Mouse (Mus musculus) MEL (cell line): ENCODE results near the gene Ror2. TPM values are rescaled to one million over a fixed set of nuclear protein-coding genes. Genes with fewer than 3 reads are reported as not detected.

Experiments used
- DNase-seq: peaks from one replicate; pipeline ENCODE4 v3.0.0; 2011; ENCODE audit warnings: low read depth, low spot score
- H3K27ac ChIP-seq: 2 replicates; pipeline ENCODE4 v1.5.1; 2012; ENCODE audit warnings: low read depth, mild to moderate bottlenecking, control low read depth, low read length, moderate library complexity; ENCODE audit not compliant: control insufficient read depth
- H3K27me3 ChIP-seq, 2 experiments: fragments of 150-350 bp in 1 of 2; sonication (generic) in 1 of 2; 2 replicates each; pipeline ENCODE4 v1.6.1; 2012; ENCODE audit warnings: low read length in 2 of 2, mild to moderate bottlenecking in 2 of 2, improper control_type of control experiment in 1 of 2, moderate library complexity in 1 of 2; ENCODE audit not compliant: insufficient read depth in 2 of 2, control insufficient read depth in 1 of 2
- H3K36me3 ChIP-seq, 2 experiments: 2 replicates each; pipeline ENCODE4 v1.6.1; 2012 to 2014; ENCODE audit warnings: low read length in 2 of 2, improper control_type of control experiment in 1 of 2, inconsistent platforms in 1 of 2, mild to moderate bottlenecking in 1 of 2; ENCODE audit not compliant: insufficient read depth in 2 of 2, control insufficient read depth in 1 of 2
- H3K4me1 ChIP-seq, 2 experiments: fragments of 150-350 bp in 1 of 2; sonication (generic) in 1 of 2; 2 replicates each; pipeline ENCODE4 v1.6.1; 2012; ENCODE audit warnings: low read length in 2 of 2, improper control_type of control experiment in 1 of 2, mild to moderate bottlenecking in 1 of 2; ENCODE audit not compliant: insufficient read depth in 2 of 2, control insufficient read depth in 1 of 2
- H3K4me3 ChIP-seq, 2 experiments: fragments of 150-350 bp in 1 of 2; sonication (generic) in 1 of 2; 2 replicates each; pipeline ENCODE4 v1.5.1; 2012; ENCODE audit warnings: low read depth in 2 of 2, low read length in 2 of 2, mild to moderate bottlenecking in 2 of 2, moderate library complexity in 2 of 2, control low read depth in 1 of 2, improper control_type of control experiment in 1 of 2; ENCODE audit not compliant: control insufficient read depth in 1 of 2, insufficient read depth in 1 of 2
- H3K79me2 ChIP-seq: 2 replicates; pipeline ENCODE4 v1.6.1; 2012; ENCODE audit warnings: mild to moderate bottlenecking, low read length, moderate library complexity; ENCODE audit not compliant: control insufficient read depth, poor library complexity, insufficient read depth
- H3K9ac ChIP-seq: 2 replicates; pipeline ENCODE4 v1.6.1; 2012; ENCODE audit warnings: low read depth, mild to moderate bottlenecking, control low read depth, low read length, moderate library complexity; ENCODE audit not compliant: control insufficient read depth, poor library complexity, severe bottlenecking
- H3K9me3 ChIP-seq: fragments of 150-350 bp; sonication (generic); replicated peaks from 2 replicates; pipeline ENCODE4 v1.6.1; 2012; ENCODE audit warnings: mild to moderate bottlenecking, low read length, improper control_type of control experiment, moderate library complexity; ENCODE audit not compliant: insufficient read depth
- BHLHE40 ChIP-seq: IDR thresholded peaks from 2 replicates; pipeline ENCODE4 v1.6.1; 2012; ENCODE audit warnings: low read depth, mild to moderate bottlenecking, inconsistent platforms, low read length, improper control_type of control experiment, borderline replicate concordance
- CHD2 ChIP-seq: IDR thresholded peaks from 2 replicates; pipeline ENCODE4 v1.6.1; 2011; ENCODE audit warnings: low read length, improper control_type of control experiment
- CTCF ChIP-seq, 3 experiments: IDR thresholded peaks in 2 of 3; conservative IDR thresholded peaks in 1 of 3; 2 replicates each; pipeline ENCODE4 v1.5.1; 2011 to 2012; ENCODE audit warnings: low read length in 3 of 3, low read depth in 2 of 3, mild to moderate bottlenecking in 2 of 3, improper control_type of control experiment in 1 of 3, inconsistent platforms in 1 of 3, mixed read lengths in 1 of 3, moderate library complexity in 1 of 3; ENCODE audit not compliant: control insufficient read depth in 1 of 3, insufficient read depth in 1 of 3, poor library complexity in 1 of 3, severe bottlenecking in 1 of 3
- ELF1 ChIP-seq: IDR thresholded peaks from 2 replicates; pipeline ENCODE4 v1.6.1; 2014; ENCODE audit warnings: low read depth, mild to moderate bottlenecking, inconsistent platforms, low read length, improper control_type of control experiment, moderate library complexity
- EP300 ChIP-seq, 2 experiments: IDR thresholded peaks; 2 replicates each; pipeline ENCODE4 v1.6.1; 2011; ENCODE audit warnings: improper control_type of control experiment in 2 of 2, low read length in 2 of 2, low read depth in 1 of 2, mild to moderate bottlenecking in 1 of 2
- GABPA ChIP-seq: IDR thresholded peaks from 2 replicates; pipeline ENCODE4 v1.6.1; 2012; ENCODE audit warnings: low read depth, mild to moderate bottlenecking, inconsistent platforms, low read length, improper control_type of control experiment, moderate library complexity
- MAFK ChIP-seq: IDR thresholded peaks from 2 replicates; pipeline ENCODE4 v1.6.1; 2011; ENCODE audit warnings: low read depth, mild to moderate bottlenecking, low read length, improper control_type of control experiment, borderline replicate concordance
- MAX ChIP-seq: IDR thresholded peaks from 2 replicates; pipeline ENCODE4 v1.6.1; 2011; ENCODE audit warnings: low read length, improper control_type of control experiment
- MAZ ChIP-seq: IDR thresholded peaks from 2 replicates; pipeline ENCODE4 v1.6.1; 2012; ENCODE audit warnings: low read depth, mild to moderate bottlenecking, inconsistent platforms, low read length, improper control_type of control experiment
- MEF2A ChIP-seq: IDR thresholded peaks from 2 replicates; pipeline ENCODE4 v1.6.1; 2014; ENCODE audit warnings: low read depth, mild to moderate bottlenecking, inconsistent platforms, low read length, improper control_type of control experiment; ENCODE audit not compliant: poor library complexity, insufficient replicate concordance, severe bottlenecking; ENCODE audit errors: extremely low read depth
- MYB ChIP-seq: IDR thresholded peaks from 2 replicates; pipeline ENCODE4 v1.6.1; 2011; ENCODE audit warnings: mild to moderate bottlenecking, low read depth, low read length, improper control_type of control experiment
- NRF1 ChIP-seq: IDR thresholded peaks from 2 replicates; pipeline ENCODE4 v1.6.1; 2014; ENCODE audit warnings: low read depth, mild to moderate bottlenecking, inconsistent platforms, low read length, improper control_type of control experiment, moderate library complexity; ENCODE audit not compliant: poor library complexity, insufficient read depth, severe bottlenecking
- POLR2AphosphoS2 ChIP-seq: IDR thresholded peaks from 2 replicates; pipeline ENCODE4 v1.6.1; 2011; ENCODE audit warnings: low read length, improper control_type of control experiment
- SIN3A ChIP-seq: IDR thresholded peaks from 2 replicates; pipeline ENCODE4 v1.6.1; 2012; ENCODE audit warnings: low read length, improper control_type of control experiment, inconsistent platforms
- TAL1 ChIP-seq: IDR thresholded peaks from 2 replicates; pipeline ENCODE4 v1.6.1; 2012; ENCODE audit warnings: mild to moderate bottlenecking, inconsistent platforms, low read length, moderate library complexity, mixed read lengths
- TBP ChIP-seq: IDR thresholded peaks from 2 replicates; pipeline ENCODE4 v1.8.0; 2011; ENCODE audit warnings: low read depth, low read length, improper control_type of control experiment
- UBTF ChIP-seq: IDR thresholded peaks from 2 replicates; pipeline ENCODE4 v1.6.1; 2012; ENCODE audit warnings: low read depth, mild to moderate bottlenecking, inconsistent platforms, low read length, improper control_type of control experiment, moderate library complexity, borderline replicate concordance; ENCODE audit not compliant: insufficient read depth
- ZNF384 ChIP-seq: IDR thresholded peaks from 2 replicates; pipeline ENCODE4 v1.6.1; 2012; ENCODE audit warnings: low read depth, mild to moderate bottlenecking, inconsistent platforms, low read length, improper control_type of control experiment
- polyA plus RNA-seq, 2 experiments: library from polyadenylated mRNA; stranded (reverse) in 1 of 2; unstranded in 1 of 2; fragments of >175 nt in 1 of 2; fragments of >200 nt in 1 of 2; gene quantifications; 2 replicates each; pipeline versions ENCODE4 v1.2.1 to v1.2.4; 2012; ENCODE audit warnings: low replicate concordance in 2 of 2, low read depth in 1 of 2; ENCODE audit not compliant: insufficient read length in 2 of 2, insufficient read depth in 1 of 2, missing spikeins in 1 of 2
- total RNA-seq: library from RNA; depleted of rRNA; stranded (reverse); fragments of 300-350 nt; gene quantifications from 2 replicates; pipeline ENCODE4 v1.2.3, GENCODE M21; 2012

Ror2 gene
- total and polyA plus RNA-seq, 3 experiments = not detected

- TF ChIP-seq MYB (no peak), CTCF (IDR thresholded peaks at IDR 0.05 in 2 of 3, conservative IDR thresholded peaks at IDR 0.05 in 1 of 3; ENCODE audit: control insufficient read depth in 1 of 3, insufficient read depth in 1 of 3, low read depth in 2 of 3, low read length in 3 of 3, poor library complexity in 1 of 3, severe bottlenecking in 1 of 3) (no peak), POLR2AphosphoS2 (no peak), CHD2 (no peak), TAL1 (no peak), UBTF (no peak), EP300 (IDR thresholded peaks at IDR 0.05; ENCODE audit: low read depth in 1 of 2, low read length in 2 of 2) (no peak), ZNF384 (no peak), MAZ (no peak), SIN3A (no peak), NRF1 (no peak), MAX (no peak), MEF2A (no peak), TBP (no peak)
- Histone ChIP-seq H3K27ac (no peak overlapping the region), H3K79me2 (no peaks in the 10 kb centered on the region), H3K9ac (no peak overlapping the region), H3K36me3 (no peaks in the 10 kb centered on the region), H3K27me3 (no peaks in the 10 kb centered on the region), H3K9me3 (no peaks in the 10 kb centered on the region), H3K4me1 (no peaks in the 10 kb centered on the region), H3K4me3 (no peak overlapping the region)
- DNase-seq = no peak
These were observed 53.5 kb downstream of the Ror2 start for GRCm38 (mm10) chr13:53232419-53232818.

- no peak overlapping the region for H3K4me3 ChIP-seq
- TF ChIP-seq TBP = no peak
- no peak for TF ChIP-seq UBTF
- TF ChIP-seq TAL1 = no peak
- no peak for TF ChIP-seq BHLHE40
- no peak for TF ChIP-seq NRF1
- no peak for TF ChIP-seq MAFK
- no peak for TF ChIP-seq GABPA
- no peak for TF ChIP-seq SIN3A
- no peak for TF ChIP-seq ELF1
- TF ChIP-seq, all 39 proteins: peak for 0
- H3K27me3 ChIP-seq = no peaks in the 10 kb centered on the region
- no peaks in the 10 kb centered on the region for H3K79me2 ChIP-seq
- H3K9ac ChIP-seq = no peak overlapping the region
- H3K27ac ChIP-seq = no peak overlapping the region
- no peaks in the 10 kb centered on the region for H3K36me3 ChIP-seq
- H3K4me1 ChIP-seq = no peaks in the 10 kb centered on the region
- no peak for DNase-seq
- no peaks in the 10 kb centered on the region for H3K9me3 ChIP-seq
These were observed 55.3 kb downstream of the Ror2 start for GRCm38 (mm10) chr13:53230446-53231161.
